Mouse (Mus musculus) thymus, adult 2 months (tissue): ENCODE data around the gene Sh3bgrl3. TPM values are rescaled to one million over a fixed set of nuclear protein-coding genes. Genes with fewer than 3 reads are reported as not detected.

Experiments
- DNase-seq: peaks from one replicate; pipeline ENCODE4 v3.0.0; 2021
- H3K27ac ChIP-seq: fragments of 200-500 bp; 2 replicates; pipeline ENCODE4 v1.5.1; 2012; ENCODE audit warnings: low read length, control low read depth; ENCODE audit not compliant: control insufficient read depth, insufficient read depth
- H3K27me3 ChIP-seq: fragments of 200-500 bp; 2 replicates; pipeline ENCODE4 v1.6.1; 2012; ENCODE audit warnings: mild to moderate bottlenecking, low read length, moderate library complexity, mixed read lengths; ENCODE audit not compliant: control insufficient read depth, insufficient read depth
- H3K36me3 ChIP-seq: fragments of 200-500 bp; 2 replicates; pipeline ENCODE4 v1.6.1; 2012; ENCODE audit warnings: mild to moderate bottlenecking, low read length, moderate library complexity; ENCODE audit not compliant: control insufficient read depth, insufficient read depth
- H3K4me1 ChIP-seq: fragments of 200-500 bp; replicated peaks from 2 replicates; pipeline ENCODE4 v1.6.1; 2012; ENCODE audit warnings: low read length; ENCODE audit not compliant: control insufficient read depth, insufficient read depth
- H3K4me3 ChIP-seq: fragments of 200-500 bp; 2 replicates; pipeline ENCODE4 v1.5.1; 2012; ENCODE audit warnings: mild to moderate bottlenecking, low read length, control low read depth, moderate library complexity; ENCODE audit not compliant: control insufficient read depth, insufficient read depth
- CTCF ChIP-seq: fragments of 200-500 bp; IDR thresholded peaks from 2 replicates; pipeline ENCODE4 v1.5.1; 2012; ENCODE audit warnings: mild to moderate bottlenecking, control low read depth, low read length, moderate library complexity, borderline replicate concordance; ENCODE audit not compliant: control insufficient read depth, poor library complexity, insufficient read depth; ENCODE audit errors: extremely low read depth
- POLR2A ChIP-seq: fragments of 200-500 bp; IDR thresholded peaks from 2 replicates; pipeline ENCODE4 v1.6.1; 2012; ENCODE audit warnings: mild to moderate bottlenecking, low read length, control low read depth, moderate library complexity; ENCODE audit not compliant: control insufficient read depth, poor library complexity, insufficient read depth; ENCODE audit errors: extremely low read depth
- WGBS: fragments of 180-500 bp; shearing (Covaris S2); methylation state at CpG from one replicate; pipeline ENCODE4 v1.1.7; 2018; 5-methylcytosine and 5-hydroxymethylcytosine counted together
- polyA plus RNA-seq: library from polyadenylated mRNA; depleted of rRNA; stranded (reverse); fragments of >200 nt; gene quantifications from 2 replicates; pipeline ENCODE4 v1.2.3, GENCODE M21; 2012; rRNA removed

Sh3bgrl3 gene
- polyA plus RNA-seq, 1 experiment, result 1,368 TPM

- no peaks in the 10 kb centered on the region for H3K36me3 ChIP-seq
- H3K4me1 ChIP-seq, result peaks cover 17% of the 10 kb centered on the region
- H3K27me3 ChIP-seq, result no peaks in the 10 kb centered on the region
- WGBS, result 18% methylated on average over 7 of the region's 7 CpGs
- 0 out of 2 replicates have a peak, but pooled peaks have one; percentile 32 for TF ChIP-seq POLR2A
- peak; percentile 91; the same call in 1 of the 2 replicates for TF ChIP-seq CTCF
- no peak overlapping the region for H3K4me3 ChIP-seq
- no peak overlapping the region for H3K27ac ChIP-seq
- peak; percentile 63 for DNase-seq
Observed at GRCm38 (mm10) chr4:134087412-134087811, 41.2 kb downstream of the Sh3bgrl3 start.

GRCm38 (mm10) chr4:134084999-134085398 lies 43.6 kb downstream of the Sh3bgrl3 start:
- no peak for TF ChIP-seq POLR2A
- TF ChIP-seq CTCF, result no peak
- WGBS, result 98% methylated on average over 4 of the region's 4 CpGs
- Histone ChIP-seq H3K4me1 (peaks cover 19% of the 10 kb centered on the region), H3K27me3 (no peaks in the 10 kb centered on the region), H3K36me3 (no peaks in the 10 kb centered on the region), H3K4me3 (no peak overlapping the region), H3K27ac (no peak overlapping the region)
- no peak for DNase-seq

GRCm38 (mm10) chr4:134082460-134082859 lies 46.1 kb downstream of the Sh3bgrl3 start:
- DNase-seq, result no peak
- WGBS, result 7% methylated on average over 7 of the region's 7 CpGs

GRCm38 (mm10) chr4:134081730-134082386 lies 46.7 kb downstream of the Sh3bgrl3 start:
- no peaks in the 10 kb centered on the region for H3K36me3 ChIP-seq
- peak overlapping the region; percentile 23 for H3K4me3 ChIP-seq
- no peaks in the 10 kb centered on the region for H3K27me3 ChIP-seq
- peaks cover 16% of the 10 kb centered on the region for H3K4me1 ChIP-seq
- DNase-seq, result peak; percentile 82
- no peak overlapping the region for H3K27ac ChIP-seq
- WGBS, result under 1% methylated on average over 41 of the region's 41 CpGs
- TF ChIP-seq CTCF (0 out of 2 replicates have a peak, but pooled peaks have one; percentile 12), POLR2A (no peak)

More at GRCm38 (mm10) chr4:134082460-134082859, 46.1 kb downstream of the Sh3bgrl3 start:
- no peak for TF ChIP-seq CTCF
- no peak for TF ChIP-seq POLR2A
- Histone ChIP-seq H3K4me3 (peak overlapping the region; percentile 23), H3K36me3 (no peaks in the 10 kb centered on the region), H3K4me1 (peaks cover 19% of the 10 kb centered on the region), H3K27ac (no peak overlapping the region), H3K27me3 (no peaks in the 10 kb centered on the region)

- DNase-seq, result no peak
- no peak for TF ChIP-seq CTCF
- TF ChIP-seq POLR2A, result no peak
- H3K36me3 ChIP-seq, result no peaks in the 10 kb centered on the region
- no peak overlapping the region for H3K4me3 ChIP-seq
- peaks cover 16% of the 10 kb centered on the region for H3K4me1 ChIP-seq
- 91% methylated on average over 4 of the region's 4 CpGs for WGBS
- no peak overlapping the region for H3K27ac ChIP-seq
- H3K27me3 ChIP-seq, result no peaks in the 10 kb centered on the region
Observed at GRCm38 (mm10) chr4:134080674-134081073, 47.9 kb downstream of the Sh3bgrl3 start.

- peaks cover 16% of the 10 kb centered on the region for H3K4me1 ChIP-seq
- DNase-seq, result peak; percentile 58
Observed at GRCm38 (mm10) chr4:134078694-134079093, 49.9 kb downstream of the Sh3bgrl3 start.

More at GRCm38 (mm10) chr4:134078694-134079093, 49.9 kb downstream of the Sh3bgrl3 start:
- Histone ChIP-seq H3K4me3 (no peak overlapping the region), H3K27me3 (no peaks in the 10 kb centered on the region), H3K36me3 (no peaks in the 10 kb centered on the region), H3K27ac (no peak overlapping the region)
- 53% methylated on average over 3 of the region's 3 CpGs for WGBS
- TF ChIP-seq CTCF (peak; percentile 61; the same call in 1 of the 2 replicates), POLR2A (no peak)

Other genes with a start within 250 kb of the Sh3bgrl3 start
- gene Rps6ka1, start 241.0 kb downstream of the Sh3bgrl3 start, polyA plus RNA-seq, result 79.3 and 84.0 TPM in 2 replicates
- gene Hmgn2, start 160.1 kb downstream of the Sh3bgrl3 start, polyA plus RNA-seq, result 96.2 and 110 TPM in 2 replicates
- gene Dhdds, start 127.9 kb downstream of the Sh3bgrl3 start, polyA plus RNA-seq, result 32.1 and 33.2 TPM in 2 replicates
- 0.03 TPM in 2 replicates for gene Lin28a, start 109.9 kb downstream of the Sh3bgrl3 start, polyA plus RNA-seq
- 4.9 and 5.3 TPM in 2 replicates for gene Zfp683, start 75.0 kb downstream of the Sh3bgrl3 start, polyA plus RNA-seq
- gene Crybg2, start 68.0 kb downstream of the Sh3bgrl3 start, polyA plus RNA-seq, result 4.4 and 5.7 TPM in 2 replicates
- 355 and 480 TPM in 2 replicates for gene Cd52, start 33.7 kb downstream of the Sh3bgrl3 start, polyA plus RNA-seq
- 91.3 and 120 TPM in 2 replicates for gene Ubxn11, start 26.2 kb downstream of the Sh3bgrl3 start, polyA plus RNA-seq
- 127 and 145 TPM in 2 replicates for gene Cep85, start 58.3 kb upstream of the Sh3bgrl3 start, polyA plus RNA-seq
- gene Gm7534, start 74.2 kb upstream of the Sh3bgrl3 start, polyA plus RNA-seq, result 0.17 and 0.36 TPM in 2 replicates
- gene Catsper4, start 98.6 kb upstream of the Sh3bgrl3 start, polyA plus RNA-seq, result 0.11 and 0.16 TPM in 2 replicates
- gene Cnksr1, start 109.6 kb upstream of the Sh3bgrl3 start, polyA plus RNA-seq, result 3.6 and 4.3 TPM in 2 replicates
- gene E130218I03Rik, start 114.9 kb upstream of the Sh3bgrl3 start, polyA plus RNA-seq, result not detected in 2 replicates
- 14.8 and 15.1 TPM in 2 replicates for gene Zfp593, start 116.8 kb upstream of the Sh3bgrl3 start, polyA plus RNA-seq
- not detected in 2 replicates for gene Gm30191, start 118.1 kb upstream of the Sh3bgrl3 start, polyA plus RNA-seq
- 5.2 and 6.6 TPM in 2 replicates for gene Grrp1, start 125.3 kb upstream of the Sh3bgrl3 start, polyA plus RNA-seq
- 13.3 and 14.4 TPM in 2 replicates for gene Pdik1l, start 159.1 kb upstream of the Sh3bgrl3 start, polyA plus RNA-seq
- 0.43 and 5.9 TPM in 2 replicates for gene Trim63, start 186.3 kb upstream of the Sh3bgrl3 start, polyA plus RNA-seq
- gene Slc30a2, start 214.4 kb upstream of the Sh3bgrl3 start, polyA plus RNA-seq, result 1.1 and 2.0 TPM in 2 replicates